Mouse (Mus musculus): ENCODE data around the gene Hic1. TPM values are rescaled to one million over a fixed set of nuclear protein-coding genes. Genes with fewer than 3 reads are reported as not detected.
A peak's percentile ranks its signal among the peaks of the same experiment; 100 is the strongest.

Gene Hic1
- polyA plus RNA-seq, 1 experiment from 2014 or later, result 39.2 TPM

- Histone ChIP-seq H3K27ac (peak overlapping the region; percentile 81), H3K9ac (no peak overlapping the region), H3K36me3 (peaks cover 9% of the 10 kb centered on the region), H3K4me2 (replicated peaks) (peak overlapping the region; percentile 24; the same call in 1 of the 2 replicates), H3K4me3 (no peak overlapping the region), H3K27me3 (no peaks in the 10 kb centered on the region), H3K9me3 (no peaks in the 10 kb centered on the region), H3K4me1 (peaks cover 67% of the 10 kb centered on the region)
- ATAC-seq (ENCODE audit: insufficient number of reproducible peaks, insufficient read depth, low FRiP score, low TSS enrichment), result peak; percentile 81
- 17% methylated on average over 11 of the region's 11 CpGs for WGBS
Measured at GRCm38 (mm10) chr11:75139122-75139963, 30.0 kb downstream of the Hic1 start.

GRCm38 (mm10) chr11:75136666-75137398 lies 32.5 kb downstream of the Hic1 start:
- WGBS, result 37% methylated on average over 5 of the region's 5 CpGs
- peak overlapping the region; percentile 36; the same call in 1 of the 2 replicates for H3K27ac ChIP-seq
- peaks cover 63% of the 10 kb centered on the region for H3K4me1 ChIP-seq

GRCm38 (mm10) chr11:75135358-75135757 lies 34.0 kb downstream of the Hic1 start:
- Histone ChIP-seq H3K4me1 (peaks cover 48% of the 10 kb centered on the region), H3K36me3 (no peaks in the 10 kb centered on the region), H3K4me3 (no peak overlapping the region), H3K27me3 (no peaks in the 10 kb centered on the region), H3K4me2 (replicated peaks) (no peak overlapping the region), H3K9ac (no peak overlapping the region), H3K27ac (peak overlapping the region; percentile 4; the same call in 1 of the 2 replicates), H3K9me3 (no peaks in the 10 kb centered on the region)
- no peak for ATAC-seq (ENCODE audit: insufficient number of reproducible peaks, insufficient read depth, low FRiP score, low TSS enrichment)
- 93% methylated on average over 4 of the region's 4 CpGs for WGBS

More at GRCm38 (mm10) chr11:75136666-75137398, 32.5 kb downstream of the Hic1 start:
- Histone ChIP-seq H3K9me3 (no peaks in the 10 kb centered on the region), H3K4me3 (no peak overlapping the region), H3K36me3 (no peaks in the 10 kb centered on the region), H3K4me2 (replicated peaks) (no peak overlapping the region), H3K9ac (no peak overlapping the region), H3K27me3 (no peaks in the 10 kb centered on the region)
- ATAC-seq (ENCODE audit: insufficient number of reproducible peaks, insufficient read depth, low FRiP score, low TSS enrichment), result no peak

- no peak overlapping the region for H3K4me2 ChIP-seq (replicated peaks)
- 50% methylated on average over 5 of the region's 5 CpGs for WGBS
- no peak overlapping the region for H3K4me3 ChIP-seq
- peaks cover 40% of the 10 kb centered on the region for H3K4me1 ChIP-seq
- no peaks in the 10 kb centered on the region for H3K36me3 ChIP-seq
- peak overlapping the region; percentile 4 for H3K27ac ChIP-seq
- H3K27me3 ChIP-seq, result no peaks in the 10 kb centered on the region
- no peak for ATAC-seq (ENCODE audit: insufficient number of reproducible peaks, insufficient read depth, low FRiP score, low TSS enrichment)
- no peak overlapping the region for H3K9ac ChIP-seq
- H3K9me3 ChIP-seq, result no peaks in the 10 kb centered on the region
Measured at GRCm38 (mm10) chr11:75134485-75135068, 34.7 kb downstream of the Hic1 start.

GRCm38 (mm10) chr11:75133951-75134350 lies 35.4 kb downstream of the Hic1 start:
- 0% methylated on average over 2 of the region's 2 CpGs for WGBS
- no peak overlapping the region for H3K4me2 ChIP-seq (replicated peaks)
- peaks cover 34% of the 10 kb centered on the region for H3K4me1 ChIP-seq
- ATAC-seq (ENCODE audit: insufficient number of reproducible peaks, insufficient read depth, low FRiP score, low TSS enrichment), result no peak
- H3K9ac ChIP-seq, result no peak overlapping the region
- no peaks in the 10 kb centered on the region for H3K36me3 ChIP-seq
- H3K4me3 ChIP-seq, result no peak overlapping the region
- H3K27ac ChIP-seq, result peak overlapping the region; percentile 4
- no peaks in the 10 kb centered on the region for H3K27me3 ChIP-seq
- no peaks in the 10 kb centered on the region for H3K9me3 ChIP-seq

- Histone ChIP-seq H3K36me3 (no peaks in the 10 kb centered on the region), H3K9me3 (no peaks in the 10 kb centered on the region), H3K9ac (no peak overlapping the region), H3K27ac (peak overlapping the region; percentile 4; the same call in 1 of the 2 replicates), H3K4me2 (replicated peaks) (no peak overlapping the region), H3K27me3 (no peaks in the 10 kb centered on the region), H3K4me3 (no peak overlapping the region), H3K4me1 (peaks cover 28% of the 10 kb centered on the region)
- WGBS, result 86% methylated on average over 5 of the region's 5 CpGs
- no peak for ATAC-seq (ENCODE audit: insufficient number of reproducible peaks, insufficient read depth, low FRiP score, low TSS enrichment)
Measured at GRCm38 (mm10) chr11:75133391-75133790, 35.9 kb downstream of the Hic1 start.

- no peak overlapping the region for H3K4me2 ChIP-seq (replicated peaks)
- no peak overlapping the region for H3K4me3 ChIP-seq
- ATAC-seq (ENCODE audit: insufficient number of reproducible peaks, insufficient read depth, low FRiP score, low TSS enrichment), result no peak
- H3K36me3 ChIP-seq, result no peaks in the 10 kb centered on the region
- peaks cover 27% of the 10 kb centered on the region for H3K4me1 ChIP-seq
- no peaks in the 10 kb centered on the region for H3K9me3 ChIP-seq
- no peaks in the 10 kb centered on the region for H3K27me3 ChIP-seq
- H3K27ac ChIP-seq, result no peak overlapping the region
- H3K9ac ChIP-seq, result no peak overlapping the region
- 90% methylated on average over 5 of the region's 5 CpGs for WGBS
Measured at GRCm38 (mm10) chr11:75132278-75132677, 37.0 kb downstream of the Hic1 start.

- Histone ChIP-seq H3K9ac (no peak overlapping the region), H3K4me2 (replicated peaks) (no peak overlapping the region), H3K4me1 (peaks cover 19% of the 10 kb centered on the region), H3K9me3 (no peaks in the 10 kb centered on the region), H3K27ac (no peak overlapping the region), H3K36me3 (no peaks in the 10 kb centered on the region), H3K4me3 (no peak overlapping the region), H3K27me3 (no peaks in the 10 kb centered on the region)
- WGBS, result 80% methylated on average over 4 of the region's 4 CpGs
- ATAC-seq (ENCODE audit: insufficient number of reproducible peaks, insufficient read depth, low FRiP score, low TSS enrichment), result no peak
Measured at GRCm38 (mm10) chr11:75131300-75131699, 38.0 kb downstream of the Hic1 start.

GRCm38 (mm10) chr11:75129481-75129880 lies 39.8 kb downstream of the Hic1 start:
- Histone ChIP-seq H3K9me3 (no peaks in the 10 kb centered on the region), H3K9ac (no peak overlapping the region), H3K4me3 (no peak overlapping the region), H3K36me3 (no peaks in the 10 kb centered on the region), H3K4me1 (peaks cover 9% of the 10 kb centered on the region), H3K27ac (no peak overlapping the region), H3K27me3 (no peaks in the 10 kb centered on the region), H3K4me2 (replicated peaks) (no peak overlapping the region)
- no peak for ATAC-seq (ENCODE audit: insufficient number of reproducible peaks, insufficient read depth, low FRiP score, low TSS enrichment)
- 91% methylated on average over 6 of the region's 6 CpGs for WGBS

GRCm38 (mm10) chr11:75126384-75126783 lies 42.9 kb downstream of the Hic1 start:
- Histone ChIP-seq H3K9ac (no peak overlapping the region), H3K4me2 (replicated peaks) (no peak overlapping the region), H3K27me3 (no peaks in the 10 kb centered on the region), H3K27ac (no peak overlapping the region), H3K9me3 (no peaks in the 10 kb centered on the region), H3K4me3 (no peak overlapping the region), H3K4me1 (no peaks in the 10 kb centered on the region), H3K36me3 (no peaks in the 10 kb centered on the region)
- ATAC-seq (ENCODE audit: insufficient number of reproducible peaks, insufficient read depth, low FRiP score, low TSS enrichment), result no peak
- 91% methylated on average over 3 of the region's 3 CpGs for WGBS

GRCm38 (mm10) chr11:75124406-75124805 lies 44.9 kb downstream of the Hic1 start:
- Histone ChIP-seq H3K36me3 (no peaks in the 10 kb centered on the region), H3K9me3 (no peaks in the 10 kb centered on the region), H3K9ac (no peak overlapping the region), H3K27ac (no peak overlapping the region), H3K4me1 (no peaks in the 10 kb centered on the region), H3K27me3 (no peaks in the 10 kb centered on the region), H3K4me3 (no peak overlapping the region), H3K4me2 (replicated peaks) (no peak overlapping the region)
- WGBS, result 89% methylated on average over 2 of the region's 2 CpGs
- no peak for ATAC-seq (ENCODE audit: insufficient number of reproducible peaks, insufficient read depth, low FRiP score, low TSS enrichment)

Measured in embryonic facial prominence, embryonic 12.5 days (tissue).